Mouse (Mus musculus) spleen, embryonic (tissue): Measurements from ENCODE around the gene Bbs9.

ENCODE experiments used
- CTCF ChIA-PET: fragments of 350-600 bp; sonication (Branson Sonifier 250); formaldehyde crosslinking; loops from one replicate; lab custom pipeline; 2022; lab: Charles Lee

The Bbs9 gene

GRCm38 (mm10) chr9:22532810-22533447 lies 57.4 kb downstream of the Bbs9 start:
- CTCF ChIA-PET, result no interaction called here

- CTCF ChIA-PET, result no interaction called here
These were observed 62.4 kb downstream of the Bbs9 start for GRCm38 (mm10) chr9:22537767-22538373.

DNA sequence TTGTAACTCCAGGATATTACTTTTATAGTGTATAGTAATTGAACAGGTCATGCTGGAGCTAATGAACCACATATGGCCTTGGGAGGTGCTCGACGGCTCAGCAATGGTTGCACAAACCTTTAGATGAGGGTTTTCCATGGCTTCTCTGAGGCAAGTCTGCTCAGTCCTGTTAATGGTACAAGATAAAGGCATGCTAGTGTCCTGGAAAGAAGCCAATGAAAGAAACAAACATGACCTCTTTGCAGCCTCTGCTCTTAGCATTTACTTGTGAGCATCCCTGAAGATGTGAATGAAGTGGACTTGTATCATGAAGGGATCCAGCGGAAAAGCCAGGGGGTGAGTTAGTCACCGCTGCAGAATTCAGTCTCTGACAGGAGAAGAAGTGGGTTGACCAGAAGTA lies 64.0 kb downstream of the Bbs9 start:
- CTCF ChIA-PET, result no interaction called here

GRCm38 (mm10) chr9:22541130-22541529 lies 65.6 kb downstream of the Bbs9 start:
- CTCF ChIA-PET, result no interaction called here

DNA sequence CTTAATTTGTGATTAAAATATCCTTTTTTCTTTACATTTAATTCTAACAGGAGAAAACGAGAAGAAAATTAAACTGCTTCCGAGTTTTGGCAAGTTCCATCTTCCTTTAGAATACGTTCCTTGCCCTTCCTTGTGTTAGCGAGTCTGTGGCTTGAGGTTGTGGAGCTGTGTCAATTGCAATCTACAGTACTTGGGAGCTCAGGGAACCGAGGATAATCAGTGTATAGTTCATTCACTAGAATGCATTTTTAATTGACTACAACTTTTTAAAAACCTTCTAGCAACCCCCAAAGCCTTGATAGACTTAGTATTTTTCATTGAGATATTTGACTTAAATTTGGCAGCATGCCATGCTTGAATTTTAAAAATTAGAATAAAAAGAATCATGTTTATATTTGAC lies 68.0 kb downstream of the Bbs9 start:
- CTCF ChIA-PET, result no interaction called here

DNA sequence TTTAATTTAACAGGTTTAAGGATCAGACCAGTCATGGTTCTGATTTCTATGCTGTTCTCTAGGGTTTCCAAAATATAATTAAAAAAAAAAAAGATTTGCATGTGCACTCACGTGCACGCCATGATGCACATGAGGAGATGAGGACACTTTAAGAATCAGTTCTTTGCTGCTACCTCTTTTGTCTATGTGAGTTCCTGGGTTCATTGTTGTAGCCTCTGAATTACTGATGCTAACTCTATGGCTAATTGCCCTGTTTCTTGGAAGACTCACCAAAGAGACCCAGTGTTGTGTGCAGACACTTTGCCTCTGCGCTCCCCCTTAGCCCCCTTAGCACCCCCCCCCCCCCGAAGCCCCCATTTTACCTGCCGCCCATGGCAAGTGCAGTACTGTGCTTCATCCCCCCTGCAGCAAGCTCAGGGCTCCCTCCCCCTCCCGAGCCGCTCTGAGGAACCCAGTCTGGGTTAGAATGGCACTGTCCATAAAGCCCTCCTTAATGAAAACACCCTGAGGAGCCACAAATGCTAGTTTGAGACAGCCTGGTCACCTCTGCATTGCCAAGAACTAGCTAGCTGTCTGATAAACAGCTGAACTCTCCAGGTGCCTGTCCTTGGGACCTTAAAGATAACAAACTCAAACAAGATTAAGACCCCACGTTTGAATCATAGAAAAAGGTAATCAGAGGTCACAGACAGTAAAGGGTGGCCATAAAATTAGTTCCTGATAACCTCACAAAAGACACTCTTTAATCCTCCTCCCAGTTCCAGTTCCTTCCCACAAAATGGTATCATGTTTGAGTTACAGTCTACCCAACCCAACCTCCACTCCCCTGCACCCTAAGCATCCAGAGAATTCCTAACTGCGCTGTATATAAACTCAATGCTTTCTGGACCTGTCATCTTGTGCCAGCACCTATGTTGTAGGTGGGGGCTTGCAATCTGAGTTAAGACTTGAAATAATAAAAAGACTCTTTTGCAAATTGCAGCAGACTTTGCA lies 69.1 kb downstream of the Bbs9 start:
- CTCF ChIA-PET, result no interaction called here

DNA sequence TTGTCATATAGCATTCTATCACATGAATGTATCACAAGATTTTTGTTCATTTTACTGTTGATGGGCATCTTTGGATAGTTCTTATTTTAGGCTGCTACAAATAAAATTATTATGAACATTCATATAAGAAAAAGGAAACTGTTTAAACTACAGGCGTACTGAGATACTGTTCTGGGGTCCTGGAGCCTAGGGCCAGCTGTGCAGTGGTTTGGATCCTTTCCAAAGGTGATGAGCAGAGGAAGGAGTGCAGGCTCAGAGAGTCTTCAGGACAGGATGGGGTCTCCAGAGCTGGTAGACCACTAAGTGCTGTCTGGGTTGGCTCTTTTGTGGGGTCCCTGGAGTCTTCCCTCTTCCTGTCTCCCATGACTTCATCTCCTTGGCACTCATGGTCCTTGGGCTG lies 75.8 kb downstream of the Bbs9 start:
- CTCF ChIA-PET, result no interaction called here

- CTCF ChIA-PET, result interaction anchor here (0.5 kb wide), 1 partner anchor 461 kb away, joined by 3 read pairs; no protein-coding TSS in a partner anchor
These were observed 80.6 kb downstream of the Bbs9 start for GRCm38 (mm10) chr9:22556076-22556475.

DNA sequence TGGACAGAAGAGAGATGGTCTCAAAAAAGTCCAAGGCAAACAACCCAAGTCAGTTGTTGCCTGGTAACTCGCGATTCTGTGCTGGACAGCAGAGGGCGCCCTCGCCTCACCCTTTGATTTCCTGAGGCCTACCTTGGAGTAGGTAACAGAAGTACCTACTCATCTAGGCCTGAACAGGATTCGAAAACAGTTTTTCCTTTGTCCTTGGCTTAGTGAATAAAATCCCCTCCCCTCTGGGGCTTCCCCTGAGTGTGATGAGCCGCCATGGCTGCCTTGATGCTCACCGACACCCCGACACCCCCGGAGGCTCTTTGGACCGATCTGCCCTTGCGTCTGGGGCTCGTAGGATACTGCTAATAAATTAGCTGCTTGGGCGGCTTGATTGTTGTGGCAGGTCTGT lies 82.0 kb downstream of the Bbs9 start:
- CTCF ChIA-PET, result no interaction called here

- CTCF ChIA-PET, result no interaction called here
These were observed 88.3 kb downstream of the Bbs9 start for GRCm38 (mm10) chr9:22563612-22564347.

- CTCF ChIA-PET, result no interaction called here
These were observed 92.2 kb downstream of the Bbs9 start for GRCm38 (mm10) chr9:22567726-22568125.

DNA sequence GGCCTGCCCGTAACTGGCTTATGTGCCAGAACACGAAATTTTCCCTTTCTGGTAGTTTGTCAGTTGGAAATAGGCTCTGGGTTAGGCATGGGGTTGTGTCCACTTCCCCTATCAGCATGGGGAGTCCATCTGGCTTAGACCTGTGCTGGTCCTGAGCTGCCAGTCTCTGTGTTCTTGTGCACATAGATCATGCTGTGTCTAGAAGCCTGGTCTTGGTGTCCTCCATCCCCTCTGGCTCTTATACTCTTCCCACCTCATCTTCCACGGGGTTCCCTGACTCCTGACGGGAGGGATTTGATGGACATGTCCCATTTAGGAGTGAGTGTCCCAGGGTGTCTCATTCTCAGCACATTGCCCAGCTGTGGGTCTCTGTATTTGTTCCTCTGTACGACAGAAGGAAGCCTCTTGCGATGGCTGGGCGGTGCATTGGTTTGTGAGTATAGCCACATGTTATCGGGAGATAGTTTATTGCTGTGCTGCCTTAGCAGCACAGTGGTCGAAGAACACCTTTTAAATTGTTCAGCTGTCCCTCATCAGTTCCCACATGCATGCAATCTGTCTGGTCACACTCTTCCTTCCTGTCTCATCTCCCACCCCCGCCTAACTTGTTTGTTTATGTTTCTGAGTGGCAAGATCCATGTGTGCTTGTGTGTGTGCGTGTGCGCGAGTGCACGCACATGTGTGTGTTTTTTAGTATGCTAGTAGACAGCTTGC lies 101.1 kb downstream of the Bbs9 start:
- CTCF ChIA-PET, result no interaction called here

GRCm38 (mm10) chr9:22578266-22578665 lies 102.8 kb downstream of the Bbs9 start:
- CTCF ChIA-PET, result no interaction called here

DNA sequence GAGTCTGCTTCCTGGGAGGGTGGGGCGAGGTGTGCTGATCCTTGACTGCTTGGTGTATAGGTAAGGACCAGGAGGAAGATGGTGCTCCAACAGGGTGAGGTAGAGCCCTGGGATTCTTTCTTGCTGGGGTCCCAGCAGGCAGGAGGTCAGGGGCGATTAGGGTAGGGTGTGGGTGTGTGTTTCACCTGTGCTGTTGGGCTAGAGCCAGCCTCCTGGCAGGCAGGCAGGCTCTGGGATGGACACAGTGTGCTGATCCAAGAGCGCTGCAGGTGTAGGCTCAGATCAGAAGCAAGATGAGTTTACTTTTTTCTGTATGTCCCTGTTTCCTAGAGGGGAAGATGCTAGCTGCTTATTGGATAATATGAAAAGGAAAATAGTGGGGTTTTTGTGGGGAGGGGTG lies 108.7 kb downstream of the Bbs9 start:
- CTCF ChIA-PET, result no interaction called here

- CTCF ChIA-PET, result no interaction called here
These were observed 117.5 kb downstream of the Bbs9 start for GRCm38 (mm10) chr9:22593032-22593431.

- CTCF ChIA-PET, result no interaction called here
These were observed 121.1 kb downstream of the Bbs9 start for GRCm38 (mm10) chr9:22596650-22597049.

DNA sequence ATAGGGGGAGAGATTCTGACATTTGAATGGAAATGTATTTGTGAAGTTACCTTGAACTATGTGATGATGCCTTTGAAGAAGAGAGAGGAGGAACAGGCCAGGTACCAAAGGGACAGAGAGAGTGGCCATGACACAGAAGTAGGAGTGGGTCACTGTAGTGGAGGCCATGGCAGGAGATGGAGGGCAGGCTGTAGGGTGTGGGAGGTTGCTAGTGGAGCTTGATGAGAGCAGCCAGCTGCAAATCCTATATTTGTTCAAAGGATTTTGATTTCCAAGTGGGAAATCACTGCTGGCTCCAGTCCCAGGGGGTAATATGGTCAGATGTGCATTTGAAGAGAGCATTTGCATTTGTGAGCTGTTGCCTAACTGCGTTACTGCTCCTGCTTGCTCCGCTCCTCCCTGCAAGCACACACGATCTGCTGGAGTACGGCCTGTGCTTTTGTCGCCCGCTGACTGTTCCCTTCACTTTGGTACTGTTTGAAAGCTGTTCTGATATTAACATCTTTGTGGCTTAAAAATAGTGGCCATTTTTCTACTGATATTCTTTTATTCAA lies 137.8 kb downstream of the Bbs9 start:
- CTCF ChIA-PET, result interaction anchor here (0.9 kb wide), 1 partner anchor 19 kb away, joined by 3 read pairs; no protein-coding TSS in a partner anchor

DNA sequence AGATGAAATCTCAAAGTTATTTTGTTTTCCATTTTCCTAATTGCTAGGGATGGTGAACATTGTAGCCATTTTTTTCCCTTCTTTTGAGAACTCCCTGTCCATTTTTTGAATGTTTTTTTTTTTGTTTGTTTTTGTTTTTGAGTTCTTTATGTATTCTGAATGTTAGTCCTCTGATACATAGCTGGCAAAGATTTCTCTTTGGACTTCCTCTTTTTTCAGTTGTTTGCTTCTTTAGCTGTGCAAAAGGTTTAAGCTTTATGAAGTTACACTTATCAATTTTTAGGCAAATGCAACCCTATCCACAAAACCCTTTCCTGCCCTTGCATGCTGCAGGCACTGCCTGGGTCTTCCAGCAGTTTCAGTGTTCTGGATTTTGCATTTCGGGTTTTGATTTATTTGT lies 143.7 kb downstream of the Bbs9 start:
- CTCF ChIA-PET, result interaction anchor here (0.7 kb wide), 1 partner anchor 60 kb away, joined by 3 read pairs; no protein-coding TSS in a partner anchor

GRCm38 (mm10) chr9:22624966-22625365 lies 149.5 kb downstream of the Bbs9 start:
- CTCF ChIA-PET, result interaction anchor here (0.9 kb wide), 1 partner anchor 53 kb away, joined by 3 read pairs; no protein-coding TSS in a partner anchor

GRCm38 (mm10) chr9:22626014-22626413 lies 150.5 kb downstream of the Bbs9 start:
- CTCF ChIA-PET, result interaction anchor here (0.6 kb wide), 4 partner anchors 41 to 850 kb away, joined by 3 to 6 read pairs (median 4); no protein-coding TSS in a partner anchor
